In the genomic region with DNA sequence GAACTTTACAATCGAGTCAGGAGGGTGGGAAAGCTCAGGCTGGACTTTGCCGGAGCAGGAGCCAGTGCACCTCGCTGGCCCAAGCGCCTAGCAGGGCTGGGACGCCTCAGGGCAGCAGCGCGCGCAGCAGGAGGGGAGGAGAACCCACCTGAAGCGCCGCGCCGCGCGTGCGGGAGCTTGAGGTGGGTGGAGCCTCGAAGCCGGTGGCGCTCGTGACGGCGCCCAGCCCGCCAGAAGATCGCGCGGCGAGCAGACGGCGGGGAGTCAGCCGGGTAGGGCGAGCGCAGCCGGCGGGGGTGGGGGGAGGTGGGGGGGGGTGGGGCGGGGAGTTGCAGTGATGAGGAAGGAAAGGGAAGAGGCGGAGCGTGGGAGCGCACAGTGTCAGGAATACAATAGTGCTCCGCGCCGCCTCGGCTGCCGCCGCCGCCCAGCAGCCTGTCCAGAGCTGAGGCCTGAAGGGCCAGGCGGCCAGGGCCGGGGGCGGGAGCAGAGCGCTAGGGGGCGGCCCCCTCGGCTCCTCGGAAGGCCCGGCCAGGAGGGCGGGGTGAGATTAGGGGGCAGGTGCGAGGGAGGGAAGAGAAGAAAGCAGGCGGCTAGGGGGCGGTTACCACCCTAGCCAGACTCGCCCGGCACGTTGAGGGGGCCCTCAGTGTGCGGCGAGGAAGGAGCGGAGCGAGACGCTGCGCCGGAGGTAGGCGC, we compare ENCODE assay signal across 8 mouse cellular contexts. TPM values are rescaled to one million over a fixed set of nuclear protein-coding genes. Genes with fewer than 3 reads are reported as not detected.
DNase-seq lines count a peak whose midpoint lies in the region; ATAC-seq and TF ChIP-seq lines count a peak whose summit lies in the region.

TSS of gene Jade3 (plus strand) at position 549 of the 699 bp plus-strand sequence.

- H3K27me3 ChIP-seq in erythroblast, embryonic 14.5 days (ENCODE audit: control insufficient read depth): no peaks in the 10 kb centered on the region
- H3K27me3 ChIP-seq in heart, embryonic 13.5 days (replicated peaks): no peaks in the 10 kb centered on the region
- no peaks in the 10 kb centered on the region for H3K27me3 ChIP-seq in kidney, postnatal 0 days (ENCODE audit: insufficient read depth, low read length)
- H3K27me3 ChIP-seq in liver, embryonic 13.5 days: no peaks in the 10 kb centered on the region
- no peaks in the 10 kb centered on the region for H3K27me3 ChIP-seq in stomach, embryonic 15.5 days (replicated peaks)

- peak within 1 kb of the TSS; percentile 85 for H3K4me3 ChIP-seq in erythroblast, embryonic 14.5 days (replicated peaks)
- peak within 1 kb of the TSS; percentile 70 for H3K4me3 ChIP-seq in heart, embryonic 13.5 days
- H3K4me3 ChIP-seq in kidney, postnatal 0 days (replicated peaks; ENCODE audit: low read depth, low read length): peak within 1 kb of the TSS; percentile 60
- H3K4me3 ChIP-seq in liver, embryonic 13.5 days (replicated peaks): peak within 1 kb of the TSS; percentile 75
- peak within 1 kb of the TSS; percentile 57 for H3K4me3 ChIP-seq in stomach, embryonic 15.5 days (replicated peaks)

- peak within 1 kb of the TSS; percentile 68 for H3K4me2 ChIP-seq in heart, embryonic 13.5 days
- peak within 1 kb of the TSS; percentile 60 for H3K4me2 ChIP-seq in kidney, postnatal 0 days (ENCODE audit: low read length)
- peak within 1 kb of the TSS; percentile 82 for H3K4me2 ChIP-seq in liver, embryonic 13.5 days
- peak within 1 kb of the TSS; percentile 67 for H3K4me2 ChIP-seq in stomach, embryonic 15.5 days

- TF ChIP-seq CTCF in kidney, postnatal 0 days (IDR thresholded peaks at IDR 0.05; ENCODE audit: low read depth): peak; percentile 26; the same call in 1 of the 2 replicates

- H3K27ac ChIP-seq in heart, embryonic 13.5 days (replicated peaks): peak within 1 kb of the TSS; percentile 90
- H3K27ac ChIP-seq in kidney, postnatal 0 days: peak within 1 kb of the TSS; percentile 85
- peak within 1 kb of the TSS; percentile 84 for H3K27ac ChIP-seq in liver, embryonic 13.5 days
- H3K27ac ChIP-seq in stomach, embryonic 15.5 days: peak within 1 kb of the TSS; percentile 79

- H3K4me1 ChIP-seq in erythroblast, embryonic 14.5 days (ENCODE audit: control insufficient read depth): peaks cover 11% of the 10 kb centered on the region
- no peaks in the 10 kb centered on the region for H3K4me1 ChIP-seq in heart, embryonic 13.5 days
- no peaks in the 10 kb centered on the region for H3K4me1 ChIP-seq in kidney, postnatal 0 days (replicated peaks; ENCODE audit: insufficient read depth, low read length)
- peaks cover 7% of the 10 kb centered on the region; the same call in 1 of the 2 replicates for H3K4me1 ChIP-seq in liver, embryonic 13.5 days (replicated peaks)
- no peaks in the 10 kb centered on the region for H3K4me1 ChIP-seq in stomach, embryonic 15.5 days

- ATAC-seq in CD4-positive, CD25-positive, alpha-beta regulatory T cell, adult 4 months: peak; percentile 87
- ATAC-seq in heart, embryonic 13.5 days (ENCODE audit: extremely low read depth, insufficient number of reproducible peaks, low FRiP score, low TSS enrichment): peak; percentile 94
- ATAC-seq in kidney, postnatal 0 days (replicated peaks; ENCODE audit: low FRiP score, low read depth): peak; percentile 98
- ATAC-seq in liver, embryonic 13.5 days (ENCODE audit: low read depth): peak; percentile 90
- peak; percentile 97 for ATAC-seq in stomach, embryonic 15.5 days (ENCODE audit: insufficient read depth, low FRiP score, low read depth)

- WGBS in heart, embryonic 13.5 days: 5% methylated on average over 41 of the region's 67 CpGs
- WGBS in kidney, postnatal 0 days: 21% methylated on average over 53 of the region's 67 CpGs
- 14% methylated on average over 42 of the region's 67 CpGs for WGBS in liver, embryonic 13.5 days (ENCODE audit: insufficient replicate concordance)
- WGBS in stomach, embryonic 15.5 days: 16% methylated on average over 38 of the region's 67 CpGs

- H3K9me3 ChIP-seq in erythroblast, embryonic 14.5 days (ENCODE audit: control insufficient read depth, low read length): peaks cover 5% of the 10 kb centered on the region
- H3K9me3 ChIP-seq in heart, embryonic 13.5 days: no peaks in the 10 kb centered on the region
- no peaks in the 10 kb centered on the region for H3K9me3 ChIP-seq in kidney, postnatal 0 days (replicated peaks; ENCODE audit: low read length)
- no peaks in the 10 kb centered on the region for H3K9me3 ChIP-seq in liver, embryonic 13.5 days (replicated peaks)
- no peaks in the 10 kb centered on the region for H3K9me3 ChIP-seq in stomach, embryonic 15.5 days

- H3K9ac ChIP-seq in heart, embryonic 13.5 days: peak within 1 kb of the TSS; percentile 85
- peak within 1 kb of the TSS; percentile 59 for H3K9ac ChIP-seq in kidney, postnatal 0 days (ENCODE audit: low read depth, low read length)
- peak within 1 kb of the TSS; percentile 85 for H3K9ac ChIP-seq in liver, embryonic 13.5 days
- H3K9ac ChIP-seq in stomach, embryonic 15.5 days: peak within 1 kb of the TSS; percentile 48

- peak; percentile 43 for DNase-seq in brain, embryonic 18.5 days (ENCODE audit: low read depth, low spot score)
- DNase-seq in kidney, postnatal 0 days (ENCODE audit: low spot score): peak; percentile 83
- peak; percentile 79 for DNase-seq in liver, embryonic 13.5 days
- DNase-seq in neural tube, embryonic 10.5 days (ENCODE audit: extremely low spot score, low spot score): peak; percentile 71

- peaks cover 15% of the 10 kb centered on the region for H3K36me3 ChIP-seq in erythroblast, embryonic 14.5 days (ENCODE audit: control insufficient read depth)
- peaks cover 11% of the 10 kb centered on the region; the same call in 1 of the 2 replicates for H3K36me3 ChIP-seq in heart, embryonic 13.5 days
- H3K36me3 ChIP-seq in kidney, postnatal 0 days (ENCODE audit: insufficient read depth, low read length): no peaks in the 10 kb centered on the region
- peaks cover 5% of the 10 kb centered on the region for H3K36me3 ChIP-seq in liver, embryonic 13.5 days
- no peaks in the 10 kb centered on the region for H3K36me3 ChIP-seq in stomach, embryonic 15.5 days

RNA-seq across cellular contexts. Expression of gene Jade3, which starts in this region (rescaled TPM):
- 1 to 10 TPM; 1.2 to 1.3 TPM for polyA plus RNA-seq in CD4-positive, CD25-positive, alpha-beta regulatory T cell, adult 4 months (2017; shearing (Covaris generic))
- 0.02 and 0.04 TPM in 2 replicates for polyA plus RNA-seq in erythroblast, embryonic 14.5 days (2012)
- 4.1 and 4.7 TPM in 2 replicates for polyA plus RNA-seq in heart, embryonic 13.5 days (2015; fragmentation: Nextera tagmentation; extraction: Ambion mirVana)
- polyA plus RNA-seq in kidney, postnatal 0 days (2015; fragmentation: Nextera tagmentation; extraction: Ambion mirVana): 6.9 and 8.1 TPM in 2 replicates
- polyA plus RNA-seq in liver, embryonic 13.5 days (2015; fragmentation: Nextera tagmentation; extraction: Ambion mirVana): 6.0 and 8.4 TPM in 2 replicates
- polyA plus RNA-seq in stomach, embryonic 15.5 days (2015; fragmentation: Nextera tagmentation; extraction: Ambion mirVana): 6.5 and 7.9 TPM in 2 replicates

Comparison
In these comparisons a context has a peak if more than half of its experiments do, and no peak if none do; other contexts are left out.
1. Peak in every context shown above with its lines: DNase-seq, ATAC-seq, H3K4me3 ChIP-seq and H3K27ac ChIP-seq.